Mouse (Mus musculus): Measurements from ENCODE around the gene Gm15097. TPM values are rescaled to one million over a fixed set of nuclear protein-coding genes. Genes with fewer than 3 reads are reported as not detected.
"Not testable (repeated sequence)": the region's sequence is repeated elsewhere in the genome, so short reads cannot be mapped to it uniquely, and the experiment has no call there.

Gm15097 gene
- polyA plus RNA-seq (2012; rRNA removed): not detected in 2 replicates

- WGBS: no CpG with 5 or more reads among the region's 6 CpGs
- DNase-seq (ENCODE audit: low read depth, low spot score): not testable (repeated sequence)
Measured at GRCm38 (mm10) chrX:149784173-149784572, at the start of gene Gm15097. Gm15097 (plus strand) TSS chrX:149784473.

DNA sequence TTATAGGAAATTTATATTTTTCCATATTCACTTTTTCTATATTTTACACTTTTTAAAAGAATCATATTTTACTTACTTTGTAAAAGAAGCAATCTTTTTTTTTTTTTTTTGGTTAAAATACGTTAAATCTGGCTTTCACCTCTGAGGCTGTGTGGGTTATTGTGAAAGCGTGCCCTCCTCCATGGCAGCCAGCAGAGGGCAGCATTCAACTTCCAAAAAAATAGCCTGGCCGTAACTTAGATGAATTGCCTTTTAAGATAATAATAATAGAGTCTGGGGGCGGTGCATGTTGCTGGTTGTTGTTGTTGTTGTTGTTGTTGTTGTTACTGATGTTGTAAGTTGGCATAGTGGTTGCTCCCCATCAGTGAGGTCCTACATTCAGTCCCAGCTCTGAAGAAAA, 21.4 kb upstream of the Gm15097 start:
- WGBS: 24% methylated on average over 4 of the region's 4 CpGs
- DNase-seq (ENCODE audit: low read depth, low spot score): not testable (repeated sequence)

- DNase-seq (ENCODE audit: low read depth, low spot score): not testable (repeated sequence)
- WGBS: 91% methylated on average over 6 of the region's 6 CpGs
Measured at GRCm38 (mm10) chrX:149811178-149811577, 26.9 kb downstream of the Gm15097 start.

Other genes starting within 250 kb of the Gm15097 start
- not detected in 2 replicates for gene Gm10439, start 189.9 kb upstream of the Gm15097 start, polyA plus RNA-seq (2012; rRNA removed)
- not detected in 2 replicates for gene Gm15091, start 157.2 kb downstream of the Gm15097 start, polyA plus RNA-seq (2012; rRNA removed)

Data from large intestine, adult 2 months (tissue).